Mouse (Mus musculus): Measurements from ENCODE around the gene Mxra7.

The Mxra7 gene

DNA sequence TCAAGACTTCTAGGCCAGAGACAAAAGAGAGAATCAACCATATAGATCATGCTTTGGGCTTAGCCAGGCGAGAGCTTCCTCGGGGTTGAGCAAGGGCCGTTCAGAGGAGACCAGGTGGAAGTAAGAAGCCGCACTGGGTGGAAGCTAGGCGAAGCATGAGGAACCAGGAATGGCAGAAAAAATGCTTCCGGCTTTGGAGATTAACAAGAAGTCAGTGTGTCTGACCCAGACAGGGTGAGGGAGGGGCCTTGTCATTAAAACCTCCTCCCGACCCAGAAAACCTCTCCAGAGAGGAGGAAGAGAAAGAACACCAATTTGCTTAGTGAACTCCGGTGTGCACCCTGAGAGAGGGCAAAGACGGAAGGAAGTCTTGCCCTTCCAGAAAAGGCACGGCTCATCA is 43.6 kb downstream of the Mxra7 start:
- DNase-seq (ENCODE audit: low read depth, low spot score), result no peak

DNA sequence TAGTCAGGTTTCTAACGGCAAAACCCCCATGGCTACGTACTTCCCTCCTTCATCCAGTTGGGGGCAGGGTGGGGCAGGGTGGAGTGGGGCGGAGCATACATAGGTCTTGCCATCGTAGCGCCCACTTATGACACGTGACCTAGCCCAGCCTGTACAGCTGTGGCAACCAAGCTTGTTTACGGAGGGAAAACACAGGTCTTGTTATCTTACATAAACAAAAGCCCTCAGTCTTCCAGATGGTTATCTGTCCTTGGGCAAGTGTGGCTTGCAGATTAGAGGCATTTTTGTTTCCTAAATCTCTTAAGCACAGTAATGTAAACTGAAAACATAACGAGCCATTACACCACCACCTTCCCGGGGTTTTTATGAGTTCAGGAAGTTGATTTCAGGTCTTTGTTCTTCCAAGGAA is 45.1 kb downstream of the Mxra7 start:
- peak; percentile 90 for DNase-seq (ENCODE audit: low read depth, low spot score)

DNA sequence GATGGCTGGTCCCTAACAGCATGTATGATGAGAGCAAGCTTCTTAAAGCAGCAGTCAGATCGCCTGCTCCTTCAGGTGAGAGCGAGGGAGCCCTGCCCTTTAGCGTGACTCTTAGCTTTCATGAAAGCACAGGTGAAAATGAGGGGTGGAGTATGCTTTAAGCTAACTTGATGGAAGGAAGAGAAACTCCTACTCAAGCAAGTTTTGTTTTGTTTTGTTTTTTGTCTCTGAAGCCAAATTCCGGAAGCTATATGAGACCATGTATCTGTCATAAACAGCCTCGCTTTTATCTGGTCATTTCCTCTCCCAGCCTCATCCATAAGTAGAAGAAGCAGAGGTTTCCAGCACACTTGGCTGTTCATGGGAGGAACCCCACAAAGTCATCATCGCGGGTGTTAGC is 52.4 kb downstream of the Mxra7 start, which contains the start of gene St6galnac1:
Gene St6galnac1 (minus strand): TSS at position 101 of the 400 bp plus-strand sequence.
- DNase-seq (ENCODE audit: low read depth, low spot score), result no peak

DNA sequence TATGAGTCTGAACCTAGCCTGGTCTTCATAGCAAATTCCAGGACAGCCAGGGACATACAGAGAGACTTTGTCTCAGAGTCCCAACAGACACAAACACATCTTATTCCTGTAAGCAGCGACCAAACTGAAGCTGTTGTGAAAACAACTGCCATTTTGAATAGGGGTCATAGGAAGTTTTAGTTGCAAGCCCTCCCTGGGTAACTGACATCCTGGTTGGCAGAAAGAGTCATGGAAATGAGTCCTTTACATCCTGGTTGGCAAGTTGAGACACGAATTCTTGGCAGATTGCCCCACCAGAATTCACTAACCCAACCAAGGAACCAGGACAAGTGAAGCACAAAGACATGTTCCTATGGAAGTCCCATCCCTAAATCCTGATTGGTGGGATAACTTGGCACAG is 54.6 kb downstream of the Mxra7 start:
- DNase-seq (ENCODE audit: low read depth, low spot score), result no peak

DNA sequence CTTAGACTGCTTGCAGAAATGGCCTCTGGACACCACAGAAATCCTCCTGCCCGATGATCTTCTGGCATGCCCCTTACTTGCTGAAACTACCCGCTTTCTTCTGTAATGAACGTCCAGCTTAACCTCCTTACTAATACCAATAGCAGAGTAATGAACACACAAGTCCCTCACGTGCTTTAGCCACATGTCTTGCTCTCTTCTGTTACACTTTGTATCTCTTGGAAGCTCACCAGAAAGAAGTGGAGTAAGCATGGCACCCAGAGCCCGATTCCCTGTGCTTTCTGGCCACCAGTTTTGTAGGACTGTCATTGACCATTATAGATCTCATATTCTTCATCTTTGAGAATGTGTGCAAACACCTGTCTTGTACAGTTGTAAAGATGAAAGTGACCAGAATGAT is 58.0 kb downstream of the Mxra7 start:
- no peak for DNase-seq (ENCODE audit: low read depth, low spot score)

DNA sequence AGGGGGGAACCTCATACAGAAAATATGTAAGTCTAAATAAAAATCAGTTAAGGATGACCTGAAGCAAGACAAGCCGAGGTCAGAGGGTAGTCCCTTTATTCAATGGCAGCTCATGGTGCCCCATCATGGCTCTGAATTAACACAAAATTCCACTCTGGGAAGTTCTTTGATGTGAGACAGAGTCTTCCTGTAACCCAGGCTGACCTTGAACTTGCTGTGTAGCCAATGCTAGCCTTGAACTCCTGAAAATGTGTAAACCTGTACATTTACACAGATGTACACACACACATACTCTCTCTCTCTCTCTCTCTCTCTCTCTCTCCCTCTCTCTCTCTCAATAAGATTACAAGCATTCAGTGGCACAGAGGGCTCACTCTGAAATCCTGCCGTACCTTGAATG is 62.9 kb downstream of the Mxra7 start:
- no peak for DNase-seq (ENCODE audit: low read depth, low spot score)

DNA sequence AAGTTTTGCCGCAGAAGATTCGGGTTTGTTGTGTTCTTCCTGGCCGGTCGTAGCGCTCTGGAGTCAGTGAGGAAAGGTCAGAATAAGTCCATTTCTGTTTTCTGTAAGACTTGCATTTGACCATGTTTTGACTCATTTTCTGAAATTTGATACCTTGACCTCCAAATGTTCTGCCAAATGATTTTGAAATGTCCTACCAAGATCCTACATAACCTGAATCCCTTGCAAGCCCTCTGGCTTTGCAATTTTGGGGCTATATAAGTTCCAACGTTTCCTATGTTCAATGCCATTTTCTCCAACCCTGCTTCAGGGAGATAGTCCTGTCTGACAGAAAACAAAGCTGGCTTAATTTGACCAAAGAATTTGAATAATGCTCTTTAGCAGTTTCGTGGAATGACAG is 63.5 kb downstream of the Mxra7 start:
- DNase-seq (ENCODE audit: low read depth, low spot score), result no peak

DNA sequence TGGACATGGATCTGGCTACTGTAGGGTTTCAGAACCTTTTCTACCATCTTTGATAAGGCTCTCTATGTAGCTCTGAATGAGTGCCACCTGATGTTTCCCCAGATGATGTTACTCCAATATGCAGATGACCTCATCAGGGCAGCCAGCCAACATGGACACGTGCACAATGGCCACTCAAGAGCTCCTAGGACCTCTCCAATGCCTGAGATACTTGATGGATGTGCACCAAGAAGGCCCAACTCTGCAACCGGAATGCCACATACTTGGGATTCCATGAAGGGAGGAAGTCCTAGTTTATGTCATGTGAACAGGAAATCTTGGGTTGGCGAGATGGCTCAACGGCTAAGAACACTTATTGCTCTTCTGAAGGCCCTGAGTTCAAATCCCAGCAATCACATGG is 72.7 kb downstream of the Mxra7 start:
- DNase-seq (ENCODE audit: low read depth, low spot score), result no peak

DNA sequence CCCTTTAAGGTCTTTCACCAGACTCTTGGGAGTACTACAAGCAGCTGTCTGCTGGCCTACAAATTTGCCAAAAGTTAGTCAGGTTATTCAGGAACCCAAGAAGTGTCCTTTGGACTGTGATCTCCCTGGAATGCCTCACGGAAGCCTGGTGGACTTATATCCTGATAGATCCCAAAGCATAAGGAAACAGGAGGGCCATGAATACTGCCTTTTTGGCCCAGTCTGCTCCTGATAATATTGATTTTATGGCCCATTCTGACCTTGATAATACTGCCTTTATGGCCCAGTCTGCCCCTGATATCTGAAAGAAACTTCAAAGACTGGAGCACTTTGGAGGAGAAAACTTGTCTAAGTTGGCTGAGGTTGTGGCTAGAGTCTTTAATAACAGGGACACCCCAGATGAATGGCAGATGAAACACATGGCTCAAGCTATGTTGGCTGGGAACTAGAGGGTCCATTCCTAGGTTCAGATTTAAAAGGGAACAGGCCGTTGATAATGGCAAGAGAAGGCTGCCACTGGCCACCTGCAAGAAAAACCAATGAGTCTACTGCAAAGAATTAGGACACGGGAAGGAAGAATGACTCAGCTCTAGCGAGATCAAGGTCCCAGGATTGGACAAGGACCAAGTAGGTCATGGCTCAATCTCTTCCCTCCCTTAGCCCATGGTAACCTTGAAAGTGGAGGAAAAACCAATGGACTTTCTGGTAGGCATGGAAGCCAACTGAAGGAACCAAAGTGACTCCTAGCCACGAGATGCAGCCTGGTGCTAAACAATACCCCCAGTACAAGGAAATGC is 74.0 kb downstream of the Mxra7 start:
- no peak for DNase-seq (ENCODE audit: low read depth, low spot score)
